Mouse (Mus musculus): ENCODE results near the gene Hmcn1. TPM values are rescaled to one million over a fixed set of nuclear protein-coding genes. Genes with fewer than 3 reads are reported as not detected.
A peak's percentile ranks its signal among the peaks of the same experiment; 100 is the strongest.

Hmcn1 gene
- polyA plus RNA-seq (2017; shearing (Covaris generic)) = not detected

DNA sequence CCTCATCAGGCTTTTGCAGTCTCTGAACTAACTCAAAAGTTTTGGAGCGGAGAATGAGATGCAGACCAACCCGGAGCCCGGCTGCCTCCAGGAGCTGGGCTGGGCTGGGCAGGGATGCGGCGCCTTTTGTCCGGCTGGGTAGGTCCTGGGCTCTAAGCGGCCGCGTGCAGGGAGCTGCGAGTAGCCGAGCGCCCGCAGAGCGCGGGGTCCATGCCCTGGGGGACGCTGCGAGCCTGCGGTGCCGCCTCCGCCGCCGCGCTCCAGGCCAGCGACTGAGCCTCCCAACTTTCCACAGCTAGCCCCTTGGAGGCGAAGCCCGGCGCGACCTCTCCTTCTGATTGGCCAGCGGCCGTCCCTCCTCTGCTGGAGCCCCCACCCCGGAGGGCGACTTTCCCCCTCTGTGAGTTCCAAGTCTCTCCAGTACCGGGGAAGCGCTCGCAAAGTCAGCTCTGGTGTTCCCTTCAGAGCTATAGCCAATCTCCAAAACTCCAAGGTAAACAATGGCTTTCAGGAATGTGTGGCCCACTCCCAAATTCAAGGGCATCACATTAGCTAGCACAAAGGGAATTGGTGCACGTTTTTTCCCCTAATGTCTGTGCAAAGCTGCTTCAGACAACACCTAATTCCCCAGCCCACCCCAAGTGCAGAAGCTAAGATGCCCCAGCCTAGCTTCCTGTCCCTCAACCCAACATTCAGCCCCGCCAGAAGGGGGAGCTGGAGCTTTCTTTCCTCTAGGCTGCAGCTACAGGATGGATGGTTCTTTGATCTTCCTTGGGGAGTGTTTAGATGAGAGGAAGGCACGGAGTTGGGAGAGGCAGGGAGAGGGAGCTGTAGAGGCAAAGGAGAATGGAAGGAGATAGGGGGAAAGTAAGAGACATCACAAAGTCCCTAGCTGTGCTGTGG, at the start of gene Hmcn1:
Hmcn1 (minus strand) TSS at position 274 of the 903 bp plus-strand sequence.
- peak; percentile 77 for ATAC-seq

GRCm38 (mm10) chr1:151040945-151041649, 47.9 kb upstream of the Hmcn1 start:
- no peak for ATAC-seq

- no peak for ATAC-seq
Observed at GRCm38 (mm10) chr1:151040290-151040689, 47.1 kb upstream of the Hmcn1 start.

DNA sequence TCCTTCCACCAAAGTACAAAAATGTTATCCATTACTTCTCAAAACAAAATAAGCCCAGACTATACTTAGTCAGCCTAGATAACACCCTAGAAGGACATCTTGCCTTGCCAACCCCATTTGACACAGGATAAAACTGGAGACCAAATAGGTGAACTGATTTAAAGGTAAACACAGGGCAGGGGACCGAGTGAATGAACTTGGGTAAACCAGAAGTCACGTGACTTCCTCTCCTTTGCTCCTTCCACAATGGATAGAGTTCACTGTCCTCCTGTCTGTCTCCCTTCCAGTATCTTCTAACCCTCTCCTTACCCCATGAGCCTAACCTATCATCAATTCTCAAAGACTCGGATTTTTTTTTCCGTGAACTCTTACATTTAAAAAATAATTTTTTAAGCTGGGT, 46.0 kb upstream of the Hmcn1 start:
- ATAC-seq = no peak

DNA sequence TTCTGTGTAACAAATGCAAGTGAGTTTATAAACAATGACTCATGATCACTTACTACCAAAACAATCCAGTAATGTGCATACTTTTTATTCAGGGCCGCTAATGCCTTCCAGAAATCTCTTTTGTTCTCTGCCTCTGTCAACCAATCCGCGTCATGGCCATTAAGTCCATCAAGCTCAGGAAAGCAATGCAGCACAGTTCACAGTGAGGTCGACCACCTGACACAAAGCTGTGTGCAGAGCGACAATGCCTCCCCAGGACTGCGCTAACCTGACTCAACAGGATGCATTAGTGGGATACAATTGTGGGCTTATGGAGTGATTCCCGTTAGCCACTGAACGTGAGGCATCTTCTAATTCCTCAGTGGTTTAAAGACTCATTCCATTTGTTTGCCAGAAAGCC, 45.3 kb upstream of the Hmcn1 start:
- no peak for ATAC-seq

DNA sequence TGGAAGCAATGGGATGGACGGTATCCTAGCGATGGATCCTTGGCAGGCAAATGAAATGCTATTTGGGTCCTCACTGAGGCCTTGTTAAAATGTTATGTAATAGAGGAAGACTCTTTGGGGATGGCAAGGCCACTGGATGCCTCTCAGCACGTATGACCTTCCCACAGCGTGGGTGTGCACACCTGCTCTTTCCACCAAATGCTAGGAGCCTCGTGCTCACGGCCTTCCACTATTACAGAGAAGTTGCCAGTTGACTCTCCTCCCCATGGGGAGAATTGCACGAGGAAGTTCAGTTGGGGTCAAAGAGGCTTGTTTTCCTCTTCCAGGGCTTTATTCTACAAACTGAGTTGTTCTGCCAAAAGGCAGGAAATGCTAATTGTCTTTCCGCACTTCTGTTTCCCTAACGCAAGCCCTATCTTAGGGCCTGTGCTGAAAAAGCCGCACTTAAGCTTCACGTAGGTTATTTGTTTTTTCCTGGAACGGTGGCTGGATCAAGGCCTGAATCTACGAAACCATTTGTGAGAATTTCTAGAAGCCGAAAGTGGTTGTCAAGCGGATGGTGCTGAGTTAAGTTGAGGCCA, 43.3 kb upstream of the Hmcn1 start:
- no peak for ATAC-seq

DNA sequence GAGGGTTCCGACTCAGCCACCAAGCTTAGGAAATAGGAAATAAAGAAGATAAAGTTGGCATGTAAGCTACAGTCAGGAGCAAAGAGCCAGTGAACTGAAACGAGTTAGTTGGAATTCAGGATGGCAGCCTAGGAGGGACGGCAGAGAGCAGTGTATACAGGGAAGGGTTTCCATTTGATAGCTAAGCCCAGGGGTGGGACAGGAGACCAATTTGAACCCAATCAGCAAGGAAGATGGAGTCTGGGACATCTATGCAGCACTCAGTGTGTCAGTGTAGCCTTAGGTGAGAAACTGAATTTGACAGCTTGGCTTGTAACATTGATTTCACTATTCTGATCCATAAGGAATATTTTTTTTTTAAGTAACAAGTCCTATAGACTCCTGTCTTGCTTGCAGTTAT, 42.5 kb upstream of the Hmcn1 start:
- ATAC-seq = no peak

GRCm38 (mm10) chr1:151034993-151035592, 41.9 kb upstream of the Hmcn1 start:
- ATAC-seq = peak; percentile 78

DNA sequence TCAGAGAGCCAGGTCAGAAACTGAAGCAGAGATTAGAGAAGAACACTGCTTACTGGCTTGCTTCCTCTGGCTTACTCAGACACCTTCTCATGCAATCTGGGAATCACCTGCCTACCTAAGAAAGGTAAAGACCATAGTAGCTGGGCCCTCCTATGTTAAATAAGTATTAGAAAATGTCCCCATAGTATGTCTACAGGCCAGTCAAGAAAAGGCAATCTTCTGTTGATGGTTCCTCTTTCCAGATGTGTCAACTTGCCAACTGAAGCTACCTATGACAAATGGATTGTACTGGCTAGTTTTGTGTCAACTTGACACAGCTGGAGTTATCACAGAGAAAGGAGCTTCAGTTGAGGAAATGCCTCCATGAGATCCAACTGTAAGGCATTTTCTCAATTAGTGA, 40.1 kb upstream of the Hmcn1 start:
- ATAC-seq = no peak

DNA sequence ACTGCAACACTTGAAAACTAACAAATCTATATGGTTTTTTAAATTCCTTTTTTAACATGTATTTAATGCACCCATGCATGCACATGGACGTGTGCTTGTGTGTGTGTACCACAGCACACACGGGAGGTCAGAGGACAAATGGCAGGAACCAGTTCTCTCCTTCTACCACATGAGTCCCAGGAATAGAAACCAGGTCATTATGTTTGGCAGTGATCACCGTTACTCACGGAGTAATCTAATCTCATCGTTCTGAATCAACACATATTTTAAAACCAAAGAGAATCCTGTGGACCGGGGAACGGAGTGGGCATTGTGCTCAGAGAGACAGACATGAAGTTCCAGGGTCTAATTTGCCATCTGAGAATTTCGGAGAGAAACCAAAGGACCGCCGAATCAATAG, 38.3 kb upstream of the Hmcn1 start:
- ATAC-seq = no peak

- no peak for ATAC-seq
Observed at GRCm38 (mm10) chr1:151031086-151031485, 37.9 kb upstream of the Hmcn1 start.

GRCm38 (mm10) chr1:151025049-151025773, 32.0 kb upstream of the Hmcn1 start:
- peak; percentile 93 for ATAC-seq

GRCm38 (mm10) chr1:151019273-151019890, 26.1 kb upstream of the Hmcn1 start:
- ATAC-seq = no peak

GRCm38 (mm10) chr1:151011056-151011455, 17.8 kb upstream of the Hmcn1 start:
- peak; percentile 69 for ATAC-seq

- peak; percentile 85 for ATAC-seq
Observed at GRCm38 (mm10) chr1:151009115-151009797, 16.0 kb upstream of the Hmcn1 start.

GRCm38 (mm10) chr1:151007747-151008146, 14.5 kb upstream of the Hmcn1 start:
- no peak for ATAC-seq

GRCm38 (mm10) chr1:151004007-151004406, 10.8 kb upstream of the Hmcn1 start:
- ATAC-seq = no peak

DNA sequence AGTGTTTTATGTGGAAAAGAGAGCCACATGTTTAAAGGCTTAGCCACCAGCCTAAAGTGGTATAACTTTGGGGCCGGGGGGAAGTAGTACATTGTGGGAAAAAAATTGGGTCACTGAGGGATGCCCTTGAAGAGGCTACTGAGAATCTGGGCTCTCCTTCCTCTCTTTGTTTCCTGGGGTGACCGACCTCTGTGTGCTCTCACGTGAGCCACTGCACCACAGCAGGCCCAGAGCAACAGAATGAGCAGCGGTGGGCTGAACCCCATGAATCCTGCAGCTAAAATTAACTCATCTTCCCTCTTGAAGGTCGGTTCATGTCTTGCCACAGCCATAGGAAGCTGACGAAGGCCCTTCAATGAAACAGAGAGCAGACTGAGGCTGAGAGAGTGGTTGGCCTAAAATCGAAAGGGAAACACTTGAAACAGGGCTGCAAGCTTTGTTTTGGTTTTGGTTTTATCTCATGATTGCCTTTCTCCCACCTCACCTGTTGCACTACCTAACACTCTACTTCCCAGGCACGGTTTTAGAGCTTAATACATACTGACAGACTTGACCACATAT, 8.7 kb upstream of the Hmcn1 start:
- peak; percentile 93 for ATAC-seq

- no peak for ATAC-seq
Observed at GRCm38 (mm10) chr1:151000714-151001113, 7.5 kb upstream of the Hmcn1 start.

- ATAC-seq = no peak
Observed at GRCm38 (mm10) chr1:150994612-150995011, 1.4 kb upstream of the Hmcn1 start.

GRCm38 (mm10) chr1:150992711-150993161, 499 bp downstream of the Hmcn1 start:
- peak; percentile 8 for ATAC-seq

All from activated CD4-positive, CD25-positive, alpha-beta regulatory T cell, adult 4 months (primary cell).